Mouse (Mus musculus) liver, embryonic 14.5 days (tissue): ENCODE results near the gene Rpn1.

Experiments used
- CTCF ChIP-seq: IDR thresholded peaks from 2 replicates; pipeline ENCODE4 v1.5.1; 2016; ENCODE audit warnings: antibody characterized with exemption, low read depth, control low read depth
- EP300 ChIP-seq: IDR thresholded peaks from 2 replicates; pipeline ENCODE4 v1.6.1; 2016; ENCODE audit warnings: antibody characterized with exemption, low read depth

DNA sequence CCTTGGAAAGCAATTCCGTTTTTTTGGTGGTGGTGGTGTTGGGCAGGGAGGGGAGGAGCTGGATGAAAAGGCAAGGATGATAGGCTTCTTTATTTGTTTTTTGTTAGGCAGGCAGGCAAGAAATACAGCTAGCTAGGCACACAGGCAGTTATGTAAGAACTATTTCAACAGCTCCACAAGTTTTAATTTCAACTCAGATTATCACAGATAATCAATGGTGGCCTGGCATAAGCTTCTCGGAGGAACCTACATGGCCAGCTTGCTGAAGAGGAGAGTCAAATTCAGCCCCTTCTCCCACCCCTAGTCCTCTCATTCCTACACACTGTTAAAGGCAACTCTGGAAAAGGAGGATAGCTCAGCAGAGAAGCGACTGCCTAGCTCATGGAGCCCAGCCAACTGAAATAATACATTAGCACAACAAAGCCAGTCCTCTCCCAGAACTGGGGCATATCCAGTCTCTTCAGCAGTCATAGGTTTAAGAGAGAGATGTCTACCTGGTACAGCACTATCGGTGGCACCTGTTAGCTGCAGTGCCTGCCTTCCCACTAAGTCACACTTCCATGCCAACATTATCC, 46.7 kb upstream of the Rpn1 start:
- TF ChIP-seq CTCF (no peak), EP300 (no peak)
